Mouse (Mus musculus) stomach, embryonic 16.5 days (tissue): ENCODE measurements around the gene Plk4. TPM values are rescaled to one million over a fixed set of nuclear protein-coding genes. Genes with fewer than 3 reads are reported as not detected.

ENCODE experiments used
- polyA plus RNA-seq: library from polyadenylated mRNA; unstranded; fragments of >200 nt; fragmentation: Nextera tagmentation; extraction: Ambion mirVana; gene quantifications from 2 replicates; pipeline ENCODE4 v1.2.1, GENCODE M21; 2015

Plk4 gene
- polyA plus RNA-seq, 1 experiment from 2014 or later = 35.9 TPM

Other genes starting within 250 kb of the Plk4 start
- 0.10 and 0.30 TPM in 2 replicates for gene Slc25a31, start 91.2 kb upstream of the Plk4 start, polyA plus RNA-seq
- 13.9 and 14.1 TPM in 2 replicates for gene Hspa4l, start 55.5 kb upstream of the Plk4 start, polyA plus RNA-seq
- gene Mfsd8, start 46.9 kb downstream of the Plk4 start, polyA plus RNA-seq = 6.1 and 6.9 TPM in 2 replicates
- gene Abhd18, start 47.0 kb downstream of the Plk4 start, polyA plus RNA-seq = 6.9 and 8.9 TPM in 2 replicates
- 0.14 TPM in 1 of 2 replicates, not detected in the other for gene 1700034I23Rik, start 102.5 kb downstream of the Plk4 start, polyA plus RNA-seq
- 9.4 and 11.6 TPM in 2 replicates for gene Larp1b, start 149.8 kb downstream of the Plk4 start, polyA plus RNA-seq